Mouse (Mus musculus): ENCODE measurements around the gene Rpl13a. TPM values are rescaled to one million over a fixed set of nuclear protein-coding genes. Genes with fewer than 3 reads are reported as not detected.

The Rpl13a gene
- total RNA-seq, 2 experiments from 2014 or later = 3,605 to 4,750 TPM

Other genes starting within 250 kb of the Rpl13a start
Only the 30 nearest of the 33 such genes appear.
- gene Fuz, start 232.7 kb downstream of the Rpl13a start, total RNA-seq (2014; fragmentation: Nextera tagmentation) = 13.6 TPM in 2 replicates
- gene Fuz, start 232.7 kb downstream of the Rpl13a start, total RNA-seq (2017) = 16.5 and 18.0 TPM in 2 replicates
- gene Ap2a1, start 199.3 kb downstream of the Rpl13a start, total RNA-seq (2014; fragmentation: Nextera tagmentation) = 40.8 and 84.2 TPM in 2 replicates
- gene Ap2a1, start 199.3 kb downstream of the Rpl13a start, total RNA-seq (2017) = 28.6 and 30.1 TPM in 2 replicates
- not detected in 2 replicates for gene Tsks, start 185.6 kb downstream of the Rpl13a start, total RNA-seq (2014; fragmentation: Nextera tagmentation)
- 0.17 TPM in 1 of 2 replicates, not detected in the other for gene Tsks, start 185.6 kb downstream of the Rpl13a start, total RNA-seq (2017)
- gene Cpt1c, start 153.9 kb downstream of the Rpl13a start, total RNA-seq (2014; fragmentation: Nextera tagmentation) = not detected in 2 replicates
- not detected in 2 replicates for gene Cpt1c, start 153.9 kb downstream of the Rpl13a start, total RNA-seq (2017)
- gene Prmt1, start 142.2 kb downstream of the Rpl13a start, total RNA-seq (2014; fragmentation: Nextera tagmentation) = 104 and 115 TPM in 2 replicates
- 138 and 190 TPM in 2 replicates for gene Prmt1, start 142.2 kb downstream of the Rpl13a start, total RNA-seq (2017)
- 76.6 and 105 TPM in 2 replicates for gene Irf3, start 131.1 kb downstream of the Rpl13a start, total RNA-seq (2014; fragmentation: Nextera tagmentation)
- 87.5 and 88.9 TPM in 2 replicates for gene Irf3, start 131.1 kb downstream of the Rpl13a start, total RNA-seq (2017)
- gene Bcl2l12, start 130.0 kb downstream of the Rpl13a start, total RNA-seq (2014; fragmentation: Nextera tagmentation) = 19.4 and 57.9 TPM in 2 replicates
- gene Bcl2l12, start 130.0 kb downstream of the Rpl13a start, total RNA-seq (2017) = 18.4 and 32.9 TPM in 2 replicates
- 28.6 and 29.8 TPM in 2 replicates for gene Scaf1, start 112.4 kb downstream of the Rpl13a start, total RNA-seq (2014; fragmentation: Nextera tagmentation)
- gene Scaf1, start 112.4 kb downstream of the Rpl13a start, total RNA-seq (2017) = 15.7 and 17.8 TPM in 2 replicates
- 2.3 and 7.8 TPM in 2 replicates for gene Rras, start 110.8 kb downstream of the Rpl13a start, total RNA-seq (2014; fragmentation: Nextera tagmentation)
- gene Rras, start 110.8 kb downstream of the Rpl13a start, total RNA-seq (2017) = 1.0 and 1.4 TPM in 2 replicates
- gene Prr12, start 75.9 kb downstream of the Rpl13a start, total RNA-seq (2014; fragmentation: Nextera tagmentation) = 21.1 and 29.6 TPM in 2 replicates
- gene Prr12, start 75.9 kb downstream of the Rpl13a start, total RNA-seq (2017) = 1.7 and 4.1 TPM in 2 replicates
- gene Nosip, start 66.3 kb downstream of the Rpl13a start, total RNA-seq (2014; fragmentation: Nextera tagmentation) = 42.2 and 57.2 TPM in 2 replicates
- 49.4 and 63.1 TPM in 2 replicates for gene Nosip, start 66.3 kb downstream of the Rpl13a start, total RNA-seq (2017)
- 6.8 and 9.4 TPM in 2 replicates for gene Prrg2, start 66.1 kb downstream of the Rpl13a start, total RNA-seq (2014; fragmentation: Nextera tagmentation)
- 4.8 and 5.3 TPM in 2 replicates for gene Prrg2, start 66.1 kb downstream of the Rpl13a start, total RNA-seq (2017)
- 2.2 and 11.6 TPM in 2 replicates for gene Rcn3, start 36.5 kb downstream of the Rpl13a start, total RNA-seq (2014; fragmentation: Nextera tagmentation)
- gene Rcn3, start 36.5 kb downstream of the Rpl13a start, total RNA-seq (2017) = 4.1 and 7.0 TPM in 2 replicates
- 2.1 and 3.8 TPM in 2 replicates for gene Fcgrt, start 24.9 kb downstream of the Rpl13a start, total RNA-seq (2014; fragmentation: Nextera tagmentation)
- 2.7 and 3.6 TPM in 2 replicates for gene Fcgrt, start 24.9 kb downstream of the Rpl13a start, total RNA-seq (2017)
- gene Rps11, start 4.3 kb downstream of the Rpl13a start, total RNA-seq (2014; fragmentation: Nextera tagmentation) = 3,834 and 4,027 TPM in 2 replicates
- gene Rps11, start 4.3 kb downstream of the Rpl13a start, total RNA-seq (2017) = 963 and 1,110 TPM in 2 replicates
- gene Gm45713, start 7.5 kb upstream of the Rpl13a start, total RNA-seq (2014; fragmentation: Nextera tagmentation) = not detected in 2 replicates
- gene Gm45713, start 7.5 kb upstream of the Rpl13a start, total RNA-seq (2017) = 0.10 and 0.13 TPM in 2 replicates
- 7.4 and 8.2 TPM in 2 replicates for gene Flt3l, start 7.7 kb upstream of the Rpl13a start, total RNA-seq (2014; fragmentation: Nextera tagmentation)
- 2.3 and 5.7 TPM in 2 replicates for gene Flt3l, start 7.7 kb upstream of the Rpl13a start, total RNA-seq (2017)
- gene Pih1d1, start 25.5 kb upstream of the Rpl13a start, total RNA-seq (2014; fragmentation: Nextera tagmentation) = 74.2 and 91.6 TPM in 2 replicates
- gene Pih1d1, start 25.5 kb upstream of the Rpl13a start, total RNA-seq (2017) = 48.8 and 58.4 TPM in 2 replicates
- 53.4 and 59.8 TPM in 2 replicates for gene Aldh16a1, start 25.8 kb upstream of the Rpl13a start, total RNA-seq (2014; fragmentation: Nextera tagmentation)
- 31.2 and 42.5 TPM in 2 replicates for gene Aldh16a1, start 25.8 kb upstream of the Rpl13a start, total RNA-seq (2017)
- gene Slc17a7, start 35.2 kb upstream of the Rpl13a start, total RNA-seq (2014; fragmentation: Nextera tagmentation) = 0.17 TPM in 1 of 2 replicates, not detected in the other
- gene Slc17a7, start 35.2 kb upstream of the Rpl13a start, total RNA-seq (2017) = not detected in 2 replicates
- not detected in 2 replicates for gene Gfy, start 50.8 kb upstream of the Rpl13a start, total RNA-seq (2014; fragmentation: Nextera tagmentation)
- not detected in 2 replicates for gene Gfy, start 50.8 kb upstream of the Rpl13a start, total RNA-seq (2017)
- gene Pth2, start 52.2 kb upstream of the Rpl13a start, total RNA-seq (2014; fragmentation: Nextera tagmentation) = not detected in 2 replicates
- gene Pth2, start 52.2 kb upstream of the Rpl13a start, total RNA-seq (2017) = not detected in 2 replicates
- gene Ccdc155, start 76.1 kb upstream of the Rpl13a start, total RNA-seq (2014; fragmentation: Nextera tagmentation) = not detected in 2 replicates
- gene Ccdc155, start 76.1 kb upstream of the Rpl13a start, total RNA-seq (2017) = 0.26 and 0.67 TPM in 2 replicates
- 2.3 and 9.5 TPM in 2 replicates for gene Dkkl1, start 83.4 kb upstream of the Rpl13a start, total RNA-seq (2014; fragmentation: Nextera tagmentation)
- 0.77 TPM in 1 of 2 replicates, not detected in the other for gene Dkkl1, start 83.4 kb upstream of the Rpl13a start, total RNA-seq (2017)
- gene Tead2, start 87.0 kb upstream of the Rpl13a start, total RNA-seq (2014; fragmentation: Nextera tagmentation) = 0.62 TPM in 1 of 2 replicates, not detected in the other
- not detected in 2 replicates for gene Tead2, start 87.0 kb upstream of the Rpl13a start, total RNA-seq (2017)
- 104 and 177 TPM in 2 replicates for gene Cd37, start 110.4 kb upstream of the Rpl13a start, total RNA-seq (2014; fragmentation: Nextera tagmentation)
- 59.5 and 69.2 TPM in 2 replicates for gene Cd37, start 110.4 kb upstream of the Rpl13a start, total RNA-seq (2017)
- not detected in 2 replicates for gene Slc6a16, start 112.3 kb upstream of the Rpl13a start, total RNA-seq (2014; fragmentation: Nextera tagmentation)
- gene Slc6a16, start 112.3 kb upstream of the Rpl13a start, total RNA-seq (2017) = not detected in 2 replicates
- not detected in 2 replicates for gene Slc6a21, start 148.8 kb upstream of the Rpl13a start, total RNA-seq (2014; fragmentation: Nextera tagmentation)
- not detected in 2 replicates for gene Slc6a21, start 148.8 kb upstream of the Rpl13a start, total RNA-seq (2017)
- gene Trpm4, start 205.0 kb upstream of the Rpl13a start, total RNA-seq (2014; fragmentation: Nextera tagmentation) = 5.4 and 6.3 TPM in 2 replicates
- gene Trpm4, start 205.0 kb upstream of the Rpl13a start, total RNA-seq (2017) = 2.4 and 3.9 TPM in 2 replicates
- gene Hrc, start 206.5 kb upstream of the Rpl13a start, total RNA-seq (2014; fragmentation: Nextera tagmentation) = not detected in 2 replicates
- gene Hrc, start 206.5 kb upstream of the Rpl13a start, total RNA-seq (2017) = not detected in 2 replicates